ENCODE assay signal across 17 mouse cellular contexts in the genomic region with DNA sequence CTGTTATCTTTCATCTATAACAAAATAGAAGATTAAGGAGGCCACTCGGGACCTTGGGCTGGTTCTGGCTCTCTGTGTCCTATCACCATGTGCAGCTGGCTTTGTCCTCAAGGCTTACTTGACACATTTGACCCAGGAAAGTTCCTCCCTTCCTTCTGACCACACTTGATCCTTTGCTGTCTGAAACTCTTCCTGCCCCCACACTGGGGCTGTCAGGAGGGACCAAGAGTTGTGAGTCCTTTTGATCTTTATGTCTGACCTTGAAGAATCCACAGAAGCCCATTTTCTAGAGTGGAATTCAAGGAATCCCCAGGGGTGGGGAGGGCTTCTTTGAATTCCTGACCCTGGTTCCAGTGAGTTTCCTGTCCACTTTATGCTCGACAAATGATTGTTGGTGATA. TPM values are rescaled to one million over a fixed set of nuclear protein-coding genes. Genes with fewer than 3 reads are reported as not detected.
DNase-seq lines count a peak whose midpoint lies in the region; ATAC-seq and TF ChIP-seq lines count a peak whose summit lies in the region.
"Had no signal": no experiment of that assay in that cellular context is flagged by ENCODE, and none has a peak within 500 bp of the region (broad histone marks: within the 10 kb centered on the region; RNA-seq: fewer than 3 reads in every experiment).

No protein-coding gene starts in this region.

- H3K27ac ChIP-seq in kidney, adult 2 months (ENCODE audit: insufficient read depth, low read depth, low read length), result no peak overlapping the region
- no peak overlapping the region for H3K27ac ChIP-seq in kidney, embryonic 15.5 days
- no peak overlapping the region for H3K27ac ChIP-seq in kidney, embryonic 16.5 days (ENCODE audit: low read length)
- no peak overlapping the region for H3K27ac ChIP-seq in hindbrain, postnatal 0 days
- no peak overlapping the region for H3K27ac ChIP-seq in midbrain, embryonic 13.5 days
- H3K27ac ChIP-seq: forebrain, embryonic 12.5 days; heart, embryonic 15.5 days; macrophage had no signal

- no peak for TF ChIP-seq POLR2A in kidney, adult 2 months (IDR thresholded peaks at IDR 0.05; ENCODE audit: low read depth, low read length)

- H3K36me3 ChIP-seq in kidney, adult 2 months (ENCODE audit: control insufficient read depth, insufficient read depth, low read length), result no peaks in the 10 kb centered on the region
- no peaks in the 10 kb centered on the region for H3K36me3 ChIP-seq in kidney, embryonic 15.5 days
- H3K36me3 ChIP-seq in kidney, embryonic 16.5 days (ENCODE audit: insufficient read depth, low read length), result no peaks in the 10 kb centered on the region
- no peaks in the 10 kb centered on the region for H3K36me3 ChIP-seq in hindbrain, postnatal 0 days (ENCODE audit: insufficient read depth, low read length)
- no peaks in the 10 kb centered on the region for H3K36me3 ChIP-seq in midbrain, embryonic 13.5 days
- H3K36me3 ChIP-seq: forebrain, embryonic 12.5 days; G1E; heart, embryonic 15.5 days had no signal

- H3K4me2 ChIP-seq in kidney, embryonic 15.5 days, result no peak overlapping the region
- H3K4me2 ChIP-seq in kidney, embryonic 16.5 days (replicated peaks; ENCODE audit: low read depth, low read length), result no peak overlapping the region
- no peak overlapping the region for H3K4me2 ChIP-seq in hindbrain, postnatal 0 days (ENCODE audit: low read depth, low read length)
- H3K4me2 ChIP-seq in midbrain, embryonic 13.5 days (replicated peaks), result no peak overlapping the region
- H3K4me2 ChIP-seq: forebrain, embryonic 12.5 days; heart, embryonic 15.5 days had no signal

- H3K4me1 ChIP-seq in kidney, adult 2 months (ENCODE audit: control insufficient read depth, insufficient read depth, low read length), result peaks cover 2% of the 10 kb centered on the region; the same call in 1 of the 2 replicates
- peaks cover 20% of the 10 kb centered on the region for H3K4me1 ChIP-seq in kidney, embryonic 15.5 days
- peaks cover 9% of the 10 kb centered on the region for H3K4me1 ChIP-seq in kidney, embryonic 16.5 days (ENCODE audit: insufficient read depth, low read length)
- no peaks in the 10 kb centered on the region for H3K4me1 ChIP-seq in hindbrain, postnatal 0 days (ENCODE audit: insufficient read depth, low read length)
- H3K4me1 ChIP-seq in midbrain, embryonic 13.5 days (replicated peaks), result 0 out of 2 replicates have a peak, but pooled peaks cover 5% of the 10 kb centered on the region
- H3K4me1 ChIP-seq: forebrain, embryonic 12.5 days had no signal

- no peaks in the 10 kb centered on the region for H3K9me3 ChIP-seq in kidney, embryonic 15.5 days (replicated peaks)
- no peaks in the 10 kb centered on the region for H3K9me3 ChIP-seq in kidney, embryonic 16.5 days (ENCODE audit: low read length)
- no peaks in the 10 kb centered on the region for H3K9me3 ChIP-seq in hindbrain, postnatal 0 days (ENCODE audit: low read length)
- H3K9me3 ChIP-seq in midbrain, embryonic 13.5 days, result no peaks in the 10 kb centered on the region
- H3K9me3 ChIP-seq: forebrain, embryonic 12.5 days; heart, embryonic 15.5 days had no signal

- no peak overlapping the region for H3K9ac ChIP-seq in kidney, embryonic 15.5 days
- H3K9ac ChIP-seq in kidney, embryonic 16.5 days (replicated peaks; ENCODE audit: low read length), result no peak overlapping the region
- no peak overlapping the region for H3K9ac ChIP-seq in hindbrain, postnatal 0 days (replicated peaks; ENCODE audit: low read length)
- no peak overlapping the region for H3K9ac ChIP-seq in midbrain, embryonic 13.5 days (replicated peaks)
- H3K9ac ChIP-seq: forebrain, embryonic 12.5 days; heart, embryonic 15.5 days had no signal

- WGBS in kidney, adult 2 months, result 54% methylated on average over 2 of the region's 2 CpGs
- WGBS in kidney, embryonic 15.5 days, result 14% methylated on average over 2 of the region's 2 CpGs
- 17% methylated on average over 2 of the region's 2 CpGs for WGBS in kidney, embryonic 16.5 days
- whole genome bisulfite sequencing in hindbrain, postnatal 0 days, result 78% methylated on average over 2 of the region's 2 CpGs
- WGBS in midbrain, embryonic 13.5 days, result 80% methylated on average over 2 of the region's 2 CpGs

- ATAC-seq in kidney, embryonic 15.5 days (replicated peaks; ENCODE audit: low FRiP score), result no peak
- ATAC-seq in kidney, embryonic 16.5 days (ENCODE audit: low FRiP score, low TSS enrichment), result peak; percentile 60; the same call in 1 of the 2 replicates
- no peak for ATAC-seq in hindbrain, postnatal 0 days
- ATAC-seq in midbrain, embryonic 13.5 days, result no peak
- ATAC-seq: midbrain, embryonic 16.5 days had no signal

- no peak for TF ChIP-seq CTCF in kidney, adult 2 months (conservative IDR thresholded peaks at IDR 0.05; ENCODE audit: insufficient read depth, insufficient read length, low read depth, low read length)
- TF ChIP-seq CTCF in hindbrain, postnatal 0 days (IDR thresholded peaks at IDR 0.05; ENCODE audit: low read depth), result no peak

- no peaks in the 10 kb centered on the region for H3K27me3 ChIP-seq in kidney, adult 2 months (replicated peaks; ENCODE audit: control insufficient read depth, insufficient read depth, low read length)
- H3K27me3 ChIP-seq in kidney, embryonic 15.5 days, result no peaks in the 10 kb centered on the region
- H3K27me3 ChIP-seq in kidney, embryonic 16.5 days (ENCODE audit: insufficient read depth, low read length), result no peaks in the 10 kb centered on the region
- H3K27me3 ChIP-seq in hindbrain, postnatal 0 days (ENCODE audit: insufficient read depth, low read length), result no peaks in the 10 kb centered on the region
- no peaks in the 10 kb centered on the region; the same call in 1 of the 2 replicates for H3K27me3 ChIP-seq in midbrain, embryonic 13.5 days
- H3K27me3 ChIP-seq: heart, embryonic 15.5 days had no signal

- DNase-seq in kidney, adult 2 months, result peak; percentile 76
- DNase-seq in R1 (ENCODE audit: low read depth, low spot score), result peak; percentile 80
- DNase-seq in lung, postnatal 14 days, result peak; percentile 19
- no peak for DNase-seq in hindbrain, postnatal 0 days (ENCODE audit: low spot score)
- DNase-seq: cerebellum, adult 11 months; liver; thymus, postnatal 4 days had no signal

- no peak overlapping the region for H3K4me3 ChIP-seq in kidney, adult 2 months (ENCODE audit: insufficient read depth, low read depth, low read length)
- H3K4me3 ChIP-seq in kidney, embryonic 15.5 days (replicated peaks), result no peak overlapping the region
- H3K4me3 ChIP-seq in kidney, embryonic 16.5 days (ENCODE audit: low read length), result no peak overlapping the region
- no peak overlapping the region for H3K4me3 ChIP-seq in hindbrain, postnatal 0 days (ENCODE audit: low read length)
- H3K4me3 ChIP-seq in midbrain, embryonic 13.5 days (replicated peaks), result no peak overlapping the region
- H3K4me3 ChIP-seq: forebrain, embryonic 12.5 days; heart, embryonic 15.5 days had no signal

RNA-seq across cellular contexts. Expression of gene Chn2, which starts 21.3 kb away (rescaled TPM):
- polyA plus RNA-seq in kidney, adult 2 months (2012; rRNA removed), result 22.8 and 24.8 TPM in 2 replicates
- 15.5 and 16.8 TPM in 2 replicates for polyA plus RNA-seq in kidney, embryonic 15.5 days (2015; fragmentation: Nextera tagmentation; extraction: Ambion mirVana)
- 17.1 and 17.3 TPM in 2 replicates for polyA plus RNA-seq in kidney, embryonic 16.5 days (2015; fragmentation: Nextera tagmentation; extraction: Ambion mirVana)
- total RNA-seq in hindbrain, postnatal 0 days (2014; rRNA removed), result 35.4 and 43.8 TPM in 2 replicates
- 19.8 and 21.2 TPM in 2 replicates for polyA plus RNA-seq in hindbrain, postnatal 0 days (2015; fragmentation: Nextera tagmentation; extraction: Ambion mirVana)
- polyA plus RNA-seq in midbrain, embryonic 13.5 days (2015; fragmentation: Nextera tagmentation; extraction: Ambion mirVana), result 28.8 and 29.1 TPM in 2 replicates
- polyA plus RNA-seq: G1E had no signal

RNA-seq across cellular contexts. Expression of gene Cpvl, which starts 39.6 kb away (rescaled TPM):
- polyA plus RNA-seq in kidney, adult 2 months (2012; rRNA removed), result 0.10 and 0.19 TPM in 2 replicates
- polyA plus RNA-seq in kidney, embryonic 15.5 days (2015; fragmentation: Nextera tagmentation; extraction: Ambion mirVana), result 0.18 and 0.34 TPM in 2 replicates
- 0.35 TPM in 2 replicates for polyA plus RNA-seq in kidney, embryonic 16.5 days (2015; fragmentation: Nextera tagmentation; extraction: Ambion mirVana)
- total RNA-seq in hindbrain, postnatal 0 days (2014; rRNA removed), result not detected in 2 replicates
- polyA plus RNA-seq in hindbrain, postnatal 0 days (2015; fragmentation: Nextera tagmentation; extraction: Ambion mirVana), result 0.15 and 0.19 TPM in 2 replicates
- 0.13 TPM in 1 of 2 replicates, not detected in the other for polyA plus RNA-seq in midbrain, embryonic 13.5 days (2015; fragmentation: Nextera tagmentation; extraction: Ambion mirVana)
- total RNA-seq: G1E; left cerebral cortex, postnatal 25 days had no signal
- polyA plus RNA-seq: forebrain, embryonic 12.5 days; G1E; heart, embryonic 15.5 days; intestine, embryonic 14.5 days; macrophage; midbrain, embryonic 16.5 days had no signal
